Mouse (Mus musculus) CD4-positive helper T cell, adult 2 months (primary cell): ENCODE data around the gene Spata32.
"Not testable (repeated sequence)": the region's sequence is repeated elsewhere in the genome, so short reads cannot be mapped to it uniquely, and the experiment has no call there.

Source experiments
- DNase-seq: peaks from one replicate; pipeline ENCODE4 v3.0.0-alpha.2; 2012; ENCODE audit warnings: low read depth, missing footprints, low spot score

Spata32 gene

GRCm38 (mm10) chr11:103246731-103247290 is 28.6 kb upstream of the Spata32 start:
- no peak for DNase-seq

DNA sequence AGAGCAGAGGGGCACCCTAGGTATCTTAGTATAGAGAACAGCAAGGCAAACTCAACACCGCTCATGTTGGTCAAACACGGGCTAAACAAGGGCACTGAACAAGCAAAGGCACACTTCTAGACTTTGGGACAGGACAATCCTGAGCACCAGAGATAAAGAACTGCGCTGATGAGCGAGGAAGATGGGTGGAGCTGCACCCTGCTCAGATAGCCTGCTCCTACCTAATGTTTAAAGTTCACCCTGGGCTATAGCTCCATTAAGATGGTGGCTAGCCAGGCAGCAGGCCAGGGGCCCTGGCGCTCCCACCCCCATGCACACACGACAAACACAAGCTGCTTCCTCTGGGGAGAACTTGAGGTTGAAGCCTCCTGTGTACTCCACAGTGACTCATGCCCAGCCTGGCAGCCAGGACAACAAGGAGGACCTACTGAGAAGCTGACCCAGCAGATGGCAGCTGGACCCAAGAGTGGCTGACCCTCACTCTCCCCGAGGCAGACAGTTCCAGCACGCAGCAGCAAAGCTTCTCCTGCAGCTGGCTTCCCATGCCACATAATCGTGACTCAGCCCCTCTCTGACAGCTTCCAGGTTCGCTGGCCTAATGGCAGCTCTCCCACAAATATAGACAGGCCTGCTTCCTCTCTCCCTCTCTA is 28.0 kb upstream of the Spata32 start:
- no peak for DNase-seq

- DNase-seq: no peak
Observed at GRCm38 (mm10) chr11:103244856-103245255, 26.6 kb upstream of the Spata32 start.

DNA sequence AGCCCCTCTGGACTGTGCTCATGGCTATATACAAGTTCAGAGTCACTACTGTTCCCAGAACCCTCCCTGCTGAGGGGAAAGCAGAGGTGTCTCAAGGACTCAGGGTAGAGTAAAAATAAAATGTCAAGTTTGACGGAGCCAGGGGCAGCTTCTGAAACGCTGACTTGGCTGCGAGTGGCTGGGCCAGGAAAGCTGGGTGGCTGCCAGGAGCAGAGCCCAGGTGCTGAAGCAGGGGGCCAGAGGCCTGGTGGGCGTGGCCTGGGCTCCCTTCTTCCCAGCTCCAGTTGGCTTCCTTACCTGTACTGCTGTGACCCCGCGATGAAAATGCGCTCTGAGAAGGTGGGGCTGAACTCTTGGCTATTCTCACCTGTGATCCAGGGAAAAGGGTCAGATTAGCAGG is 22.5 kb upstream of the Spata32 start:
- DNase-seq: no peak

DNA sequence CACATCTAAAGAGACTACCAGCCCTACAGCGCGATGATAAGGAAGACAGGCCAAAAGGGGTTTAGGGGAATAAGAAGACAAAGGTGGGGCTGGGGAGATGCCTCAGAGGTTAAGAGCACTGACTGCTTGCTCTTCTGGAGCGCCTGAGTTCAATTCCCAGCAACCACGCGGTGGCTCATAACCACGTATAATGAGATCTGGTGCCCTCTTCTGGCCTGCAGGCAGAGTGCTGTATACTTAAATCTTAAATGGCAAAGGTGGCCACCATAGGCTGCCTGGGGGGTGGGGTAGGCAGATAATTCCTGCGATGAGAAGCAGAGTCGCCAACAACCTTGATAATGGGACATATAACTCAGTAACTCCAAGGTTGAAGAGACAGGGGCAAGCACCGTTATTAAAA is 19.5 kb upstream of the Spata32 start:
- DNase-seq: no peak

- DNase-seq: no peak
Observed at GRCm38 (mm10) chr11:103236903-103237302, 18.7 kb upstream of the Spata32 start.

DNA sequence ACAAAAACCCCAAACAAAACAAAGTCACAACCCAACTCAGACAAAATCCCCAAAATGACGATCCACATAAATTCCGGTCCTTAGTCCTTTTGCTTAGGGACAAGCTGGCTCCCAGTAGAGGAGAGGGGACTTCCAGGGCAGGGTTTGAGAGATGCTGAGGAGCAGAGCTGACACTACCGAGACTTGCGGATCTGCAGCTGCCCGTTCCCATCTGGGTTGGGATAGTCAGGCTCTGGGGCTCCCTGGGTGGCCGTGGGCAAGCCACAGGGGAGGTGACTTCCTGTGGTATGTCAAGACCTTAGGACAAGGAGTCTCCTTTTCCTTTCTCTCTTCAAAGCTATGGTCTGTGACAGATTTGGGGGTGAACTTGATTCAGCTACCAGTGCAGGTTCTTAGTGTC is 18.2 kb upstream of the Spata32 start:
- DNase-seq: no peak

DNA sequence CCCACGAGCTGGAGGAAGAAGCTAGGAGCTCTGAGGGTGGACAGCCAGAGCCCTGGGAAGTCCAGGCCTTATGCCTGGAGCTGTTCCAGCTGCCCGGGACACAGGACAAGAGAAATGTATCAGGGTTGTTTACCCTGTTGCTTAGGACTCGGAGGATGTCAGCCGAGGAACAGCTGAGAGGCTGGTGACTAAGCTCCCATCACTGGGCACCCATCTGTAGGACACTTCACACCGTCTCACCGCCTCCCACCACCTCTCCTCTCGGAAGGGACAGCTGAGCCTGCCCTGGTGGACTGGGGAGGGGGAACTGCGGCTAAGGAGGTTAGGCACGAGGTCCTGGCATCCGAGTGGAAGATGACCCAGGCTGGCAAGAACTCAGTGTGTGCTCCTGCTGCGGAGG is 17.5 kb upstream of the Spata32 start:
- DNase-seq: no peak

- DNase-seq: no peak
Observed at GRCm38 (mm10) chr11:103234447-103234846, 16.2 kb upstream of the Spata32 start.

DNA sequence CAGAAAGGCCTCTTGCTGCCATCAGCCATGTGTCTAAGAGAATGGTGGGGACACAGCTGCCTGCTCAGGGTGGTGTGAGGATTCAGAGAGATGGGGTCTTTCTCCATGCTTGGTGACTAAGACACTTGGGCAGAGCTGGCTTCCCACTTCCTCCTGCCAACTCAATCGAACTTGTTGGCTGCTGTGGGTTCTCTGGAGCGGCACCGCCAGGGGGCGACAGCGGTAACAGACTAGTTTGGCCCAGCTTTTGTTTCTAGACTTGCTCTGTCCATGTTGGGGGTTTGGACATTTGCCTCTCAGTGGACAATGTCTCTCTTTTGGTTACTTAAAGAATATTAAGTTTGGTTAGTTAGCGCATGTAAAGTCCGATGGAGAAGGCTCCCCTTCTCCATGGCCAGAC is 14.7 kb upstream of the Spata32 start:
- peak; percentile 72 for DNase-seq

DNA sequence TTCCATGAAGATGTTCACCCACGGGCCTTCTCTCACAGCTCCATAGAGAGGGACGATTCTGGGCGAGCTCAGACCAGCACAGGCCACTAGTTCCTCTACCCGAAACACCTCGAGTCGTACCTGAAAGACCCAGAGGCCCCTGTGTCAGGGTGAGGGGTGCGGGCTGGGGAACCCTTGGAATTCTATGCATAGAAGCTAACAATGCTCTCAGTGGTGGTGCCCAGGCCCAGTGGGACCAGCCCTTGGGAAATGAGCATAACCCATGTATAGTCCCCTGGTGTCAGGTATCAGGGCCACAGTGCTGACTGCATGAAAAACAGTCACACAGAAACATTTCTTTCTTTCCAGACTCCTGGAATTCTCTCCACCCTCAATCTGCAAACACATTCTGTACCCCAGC is 13.1 kb upstream of the Spata32 start:
- DNase-seq: no peak

DNA sequence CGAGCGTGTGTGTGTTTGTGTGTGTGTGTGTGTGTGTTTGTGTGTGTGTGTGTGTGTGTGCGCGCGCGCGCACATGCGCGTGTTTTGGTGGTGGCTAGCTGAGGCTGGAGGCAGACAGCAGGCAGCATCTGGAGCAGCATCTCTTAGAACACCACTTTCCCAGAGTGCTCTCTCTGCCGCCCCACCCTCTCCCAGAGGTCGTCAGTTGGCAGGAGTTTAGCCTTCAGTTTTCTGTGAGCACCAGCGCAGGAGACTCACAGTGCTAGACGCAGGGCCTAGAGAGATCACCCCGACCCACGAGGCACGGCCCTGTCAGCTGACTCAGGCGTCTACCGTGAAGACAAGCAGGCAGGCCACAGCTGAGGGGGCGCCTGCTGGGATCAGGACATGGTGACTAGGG is 12.4 kb upstream of the Spata32 start:
- DNase-seq: no peak

- DNase-seq: no peak
Observed at GRCm38 (mm10) chr11:103229608-103230007, 11.4 kb upstream of the Spata32 start.

DNA sequence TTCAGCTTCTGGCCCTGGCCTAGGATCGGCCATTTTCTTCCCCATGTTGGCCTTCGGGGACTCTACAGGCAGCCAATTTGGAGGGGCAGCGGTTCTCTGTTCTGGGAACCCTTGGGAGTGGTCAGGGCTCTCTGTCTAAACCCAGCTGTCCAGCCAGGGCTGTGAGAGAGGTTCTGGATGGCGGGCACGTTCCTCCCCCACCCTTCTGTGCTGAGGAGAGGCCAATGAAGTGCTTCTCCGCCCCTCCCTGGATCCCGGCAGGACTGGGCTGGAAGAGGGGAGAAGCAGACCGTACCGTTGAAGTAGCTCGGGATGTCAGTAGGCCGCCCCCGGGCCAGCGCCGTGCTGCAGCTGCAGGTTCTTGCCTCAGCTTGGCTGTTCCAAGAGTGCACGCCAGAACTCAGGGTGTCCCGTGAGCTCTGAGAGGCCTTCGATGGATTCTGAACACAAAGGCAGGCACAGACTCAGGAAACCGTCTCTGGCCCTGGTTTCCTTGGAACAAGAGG is 5.8 kb upstream of the Spata32 start:
- DNase-seq: no peak

DNA sequence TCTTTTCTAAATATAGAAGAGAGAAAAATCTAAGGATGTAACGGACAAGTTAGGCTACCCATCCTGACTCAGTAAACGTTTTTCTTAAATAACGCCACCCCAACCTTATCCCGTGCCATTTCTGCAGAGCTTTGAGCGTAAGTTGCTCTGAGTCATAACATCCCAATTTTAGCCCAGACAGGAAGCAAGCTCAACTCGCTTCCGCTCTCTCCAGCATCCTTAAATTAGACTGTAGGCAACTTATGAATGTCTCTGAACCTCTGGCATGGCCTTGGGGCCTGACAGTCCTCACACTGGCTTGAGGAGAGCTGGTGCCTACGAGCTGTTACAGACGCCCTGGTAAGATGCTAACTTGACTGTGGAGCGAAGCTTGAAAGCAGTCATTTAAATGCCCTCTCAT is 5.2 kb upstream of the Spata32 start:
- DNase-seq: no peak

DNA sequence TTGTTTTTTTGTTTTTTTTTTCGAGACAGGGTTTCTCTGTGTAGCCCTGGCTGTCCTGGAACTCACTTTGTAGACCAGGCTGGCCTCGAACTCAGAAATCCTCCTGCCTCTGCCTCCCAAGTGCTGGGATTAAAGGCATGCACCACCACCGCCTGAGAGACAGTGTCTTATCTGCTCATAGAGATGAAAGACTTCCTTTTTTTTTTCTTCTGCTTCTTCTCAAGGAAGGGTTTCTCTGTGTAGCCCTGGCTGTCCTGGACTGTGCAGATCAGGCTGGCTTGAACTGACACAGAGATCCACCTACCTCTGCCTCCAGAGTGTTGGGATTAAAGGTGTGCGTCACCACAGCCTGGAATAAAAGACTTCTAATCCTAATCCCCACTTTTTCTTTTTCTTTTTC is 4.5 kb upstream of the Spata32 start:
- DNase-seq: not testable (repeated sequence)

DNA sequence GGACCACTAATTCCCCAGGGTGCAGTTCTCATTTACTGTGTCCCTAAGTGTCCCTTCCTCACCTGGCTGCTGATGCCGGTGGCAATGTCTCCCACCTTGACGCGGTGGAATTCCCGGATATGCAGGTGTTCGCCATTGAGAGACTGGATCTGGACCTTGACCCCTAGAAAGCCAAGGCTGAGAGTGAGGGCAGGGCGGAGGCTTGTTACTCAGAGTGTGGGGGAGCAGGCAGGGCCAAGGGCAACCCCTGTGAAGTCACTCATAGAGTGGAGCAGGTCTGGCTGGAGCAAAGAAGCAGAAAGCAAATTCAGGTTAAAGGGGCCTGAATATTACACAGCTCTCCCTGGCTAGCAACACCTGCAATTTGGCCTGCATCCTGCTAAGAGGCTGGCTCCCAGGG is 3.2 kb upstream of the Spata32 start:
- no peak for DNase-seq

DNA sequence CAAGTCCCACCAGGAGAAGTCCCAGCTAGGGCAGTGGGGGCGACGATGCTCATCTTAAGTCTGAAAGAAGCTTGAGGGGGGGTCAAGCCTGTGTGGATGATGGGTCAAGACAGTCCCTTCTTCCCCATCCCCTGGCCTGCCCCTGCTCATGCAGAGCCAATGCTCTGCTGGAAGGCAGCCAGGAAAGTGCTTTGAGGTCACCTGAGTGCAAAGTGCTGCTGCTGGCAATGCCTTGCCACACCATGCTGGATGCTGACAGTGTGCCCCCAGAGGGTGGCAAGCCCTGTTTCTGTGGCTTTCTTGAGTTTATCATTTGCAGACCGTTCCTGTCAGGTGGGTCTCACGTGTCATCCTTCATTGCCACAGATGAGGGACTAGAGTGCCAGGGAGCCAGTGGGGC is 1.8 kb upstream of the Spata32 start:
- no peak for DNase-seq

DNA sequence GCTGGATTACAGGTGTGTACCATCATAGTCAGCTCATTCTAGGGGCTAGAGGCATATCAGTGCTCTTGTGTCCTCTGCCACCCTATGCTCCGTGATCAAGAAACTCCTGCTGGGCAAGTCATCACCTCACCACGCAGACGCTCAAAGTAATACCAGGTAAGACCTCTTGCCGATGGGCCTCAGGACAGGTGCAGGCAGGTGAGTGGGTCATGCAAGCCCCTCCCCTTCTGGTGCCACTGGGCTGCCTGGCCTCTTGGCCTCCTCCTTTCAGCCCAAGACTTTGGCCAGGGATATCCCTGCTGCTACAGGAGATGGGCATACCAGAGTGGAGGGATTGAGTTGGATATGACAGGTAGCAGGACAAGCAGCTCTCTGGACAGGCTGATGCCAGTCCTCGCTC is 1.0 kb upstream of the Spata32 start:
- no peak for DNase-seq

DNA sequence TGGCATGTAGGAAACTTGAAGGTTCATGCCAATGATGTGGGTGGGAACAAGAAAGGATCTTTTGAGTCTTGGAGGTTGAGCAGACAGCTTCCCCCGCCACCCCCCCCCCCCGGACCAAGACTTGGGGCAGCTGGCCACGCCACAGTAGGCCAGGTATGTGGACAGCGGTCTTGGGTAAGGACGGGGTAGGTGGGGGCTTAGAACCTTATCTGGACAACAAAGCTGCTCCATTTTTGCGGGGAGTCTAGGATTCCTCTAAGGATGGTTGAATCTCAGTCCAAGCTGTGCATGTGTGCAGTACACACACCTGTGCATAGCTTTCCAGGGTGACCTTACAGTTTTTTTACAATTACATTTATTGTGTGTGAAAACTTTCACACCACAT is 277 bp upstream of the Spata32 start:
- DNase-seq: no peak

DNA sequence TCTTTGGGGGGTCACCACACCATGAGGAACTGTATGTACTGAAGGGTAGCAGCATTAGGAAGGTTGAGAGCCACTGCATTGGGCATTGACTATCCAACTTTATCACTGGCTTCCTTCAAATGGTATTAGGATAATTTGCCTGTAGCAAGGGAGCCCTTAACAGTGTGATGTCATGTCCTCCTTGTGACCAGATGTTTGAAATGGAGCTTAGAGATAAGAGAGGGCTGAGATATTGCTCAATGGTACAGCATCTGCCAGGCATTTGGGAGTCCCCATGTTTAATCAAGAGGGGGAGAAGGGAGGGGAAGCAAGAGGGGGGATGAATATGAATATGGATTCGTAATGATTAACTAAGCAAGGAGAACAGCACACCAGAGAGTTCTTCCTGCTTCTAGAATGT is 2.9 kb downstream of the Spata32 start:
- DNase-seq: no peak

- no peak for DNase-seq
Observed at GRCm38 (mm10) chr11:103213712-103214111, 4.5 kb downstream of the Spata32 start.

DNA sequence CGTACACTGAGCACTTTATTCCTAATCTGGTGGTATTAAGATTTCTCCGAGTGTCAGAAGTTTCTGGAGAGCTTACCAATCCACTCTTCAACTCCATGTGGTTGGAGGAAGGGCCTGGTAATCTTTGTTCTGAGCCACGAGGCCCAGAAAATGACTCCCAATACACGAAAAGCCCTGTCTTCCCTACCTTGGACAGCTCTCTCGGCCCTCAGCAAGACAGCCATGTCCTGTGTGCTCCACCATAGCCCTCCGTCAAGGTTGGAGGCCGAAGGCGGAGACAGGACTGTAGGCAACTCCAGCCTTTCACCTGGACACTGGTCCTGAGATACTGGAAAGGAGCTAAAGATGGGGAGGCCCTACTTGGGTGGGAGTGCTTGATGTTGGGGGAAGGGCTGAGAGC is 7.9 kb downstream of the Spata32 start:
- DNase-seq: no peak

DNA sequence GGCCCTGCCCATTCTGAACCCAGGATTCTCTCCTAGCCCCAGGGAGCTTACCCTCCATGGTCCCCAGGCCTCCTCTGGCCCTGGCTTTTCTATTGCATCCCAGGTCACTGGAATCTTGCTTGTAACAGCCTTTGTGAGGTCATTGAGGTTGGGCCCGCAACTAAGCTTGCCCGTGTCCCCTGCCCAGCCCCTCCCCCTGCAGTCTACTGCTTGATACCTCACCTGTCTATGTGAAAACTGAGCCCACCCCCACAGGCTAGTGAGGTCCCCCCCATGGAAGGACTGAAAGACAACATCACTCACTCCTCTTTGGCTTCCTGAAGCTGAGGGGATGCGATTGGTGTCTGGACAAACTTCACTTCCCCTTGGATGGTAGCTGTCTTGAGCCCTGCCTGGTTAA is 9.8 kb downstream of the Spata32 start, which contains the start of gene 1700023F06Rik:
Gene 1700023F06Rik (minus strand): TSS at position 101 of the 400 bp plus-strand sequence.
- DNase-seq: no peak
